Mouse (Mus musculus) spleen, postnatal 10 days (tissue): ENCODE measurements at regions not wholly inside any gene's neighbourhood (a gene's known extent, or its start where the extent isn't known, plus 50 kb on each side); places are given as distances from the start of the nearest gene placed in this dataset.

Experiments
- DNase-seq, 2 experiments: peaks; one replicate each; pipeline ENCODE4 v3.0.0; 2021 to 2022; ENCODE audit warnings: low spot score in 2 of 2

DNA sequence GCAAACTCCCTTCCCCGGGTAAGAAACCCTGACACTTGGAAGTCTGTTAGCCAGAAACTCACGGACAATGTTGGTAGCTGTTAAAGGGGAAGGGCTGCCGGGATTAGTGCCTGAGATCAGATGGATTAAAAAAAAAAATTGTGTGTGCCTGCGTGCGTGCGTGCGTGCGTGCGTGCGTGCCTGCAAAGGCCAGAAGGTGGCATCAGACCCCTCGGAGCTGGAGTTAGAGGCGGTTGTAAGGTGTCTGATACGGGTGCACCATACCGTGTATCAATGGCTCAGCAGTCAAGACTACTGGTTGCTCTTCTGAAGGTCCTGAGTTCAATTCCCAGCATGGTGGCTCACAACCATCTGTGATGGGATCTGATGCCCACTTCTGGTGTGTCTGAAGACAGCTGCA lies 59.0 kb upstream of the Ccdc167 start:
- DNase-seq: no peak

DNA sequence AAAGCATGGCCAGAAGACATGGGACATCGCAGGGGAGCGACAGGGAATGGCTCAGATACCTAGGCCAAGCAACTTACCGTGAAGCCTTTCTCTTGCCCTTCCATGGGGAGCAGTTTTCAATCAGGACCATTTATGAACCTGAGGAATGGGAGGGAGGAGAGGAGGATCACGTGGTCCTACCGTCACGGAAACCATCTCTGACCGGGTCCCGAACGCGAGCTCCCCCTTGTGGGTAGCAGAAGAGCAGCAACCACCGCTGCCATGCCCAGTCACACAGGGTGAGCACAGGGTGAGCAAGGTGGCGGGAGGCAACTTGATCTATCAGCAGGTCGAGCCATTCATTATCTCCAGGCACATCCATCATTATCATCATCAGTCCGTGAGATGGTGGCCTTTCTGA lies 56.5 kb upstream of the Ccdc167 start:
- peak; percentile 60 to 80 for DNase-seq

DNA sequence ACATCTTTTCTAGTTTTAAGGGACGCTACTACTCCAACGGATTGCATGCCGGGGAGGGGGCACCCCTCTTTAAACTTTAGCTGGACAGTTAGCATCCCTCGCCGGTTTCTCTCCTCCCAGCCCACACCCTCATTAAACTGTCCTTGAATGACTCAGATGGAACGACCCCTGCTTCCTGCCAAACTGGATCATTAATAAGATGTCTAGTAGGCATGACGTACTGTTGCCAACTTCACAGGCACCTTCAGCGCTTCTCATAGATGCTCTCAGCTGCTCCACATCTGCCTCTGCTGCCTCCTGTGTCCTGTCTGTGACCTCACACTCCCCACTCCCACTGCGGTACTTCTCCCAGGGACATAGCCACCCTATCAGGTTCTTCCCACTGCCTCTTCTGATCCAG lies 54.1 kb upstream of the Ccdc167 start:
- no peak for DNase-seq

DNA sequence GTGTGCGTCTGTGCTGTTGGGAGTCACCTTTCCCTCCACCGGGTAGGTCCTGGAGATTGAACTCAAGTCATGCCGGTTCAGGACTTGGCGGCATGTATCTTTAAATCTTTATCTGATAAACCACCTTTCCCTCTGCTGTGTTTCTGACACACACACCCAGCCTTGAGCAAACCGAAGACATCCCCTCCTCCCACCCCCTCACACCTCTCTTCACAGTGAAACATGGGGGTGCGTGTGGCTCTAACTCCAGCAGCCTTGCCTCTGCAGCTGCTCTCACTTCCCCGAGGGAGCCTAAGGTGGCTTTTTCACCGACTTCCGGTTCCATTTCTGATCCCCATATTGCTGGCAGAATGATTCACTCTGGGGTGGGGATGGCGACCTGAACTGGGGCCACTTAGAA lies 52.8 kb upstream of the Ccdc167 start:
- no peak for DNase-seq

DNA sequence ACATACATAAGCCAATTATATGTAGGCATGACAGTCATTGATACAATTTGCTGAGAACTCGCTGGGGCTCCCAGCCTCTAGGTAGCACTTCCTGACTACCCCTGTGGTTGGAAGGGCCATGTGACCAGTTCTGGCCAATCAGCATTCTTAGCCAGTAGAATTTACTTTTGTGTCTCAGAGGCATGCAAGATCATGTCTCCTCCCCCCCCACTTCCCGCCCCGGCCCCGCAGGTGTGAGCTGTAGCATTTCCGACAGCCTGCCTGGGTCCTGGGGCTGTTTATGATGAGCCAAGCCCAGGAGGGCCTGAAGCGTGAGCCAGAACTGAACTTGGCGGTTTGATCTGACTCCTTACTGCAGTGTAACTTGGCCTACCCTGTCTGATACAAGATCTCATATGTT lies 52.3 kb upstream of the Ccdc167 start:
- peak in 1 of 2 experiments; percentile 72 for DNase-seq

DNA sequence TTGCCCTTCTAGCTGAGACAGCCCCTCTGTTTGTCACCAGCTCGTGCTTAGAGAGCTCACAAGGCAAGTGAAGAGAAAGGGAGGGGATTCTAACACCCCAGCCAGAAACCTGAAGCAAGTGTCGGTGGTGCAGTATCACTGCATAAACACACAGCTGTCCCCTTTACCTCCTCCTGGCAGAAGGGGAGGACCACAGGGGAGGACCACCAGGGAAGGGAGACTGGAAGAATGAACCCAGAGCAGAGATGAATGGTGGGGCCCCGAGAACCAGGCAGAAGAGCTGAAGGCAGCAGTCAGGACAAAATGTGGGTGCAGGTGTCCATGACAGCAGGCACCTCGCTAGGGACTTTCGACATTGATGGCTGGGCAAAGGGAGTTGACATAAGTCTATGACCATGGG lies 51.8 kb upstream of the Ccdc167 start:
- no peak for DNase-seq
